Mouse (Mus musculus): ENCODE measurements at regions not wholly inside any gene's neighbourhood (a gene's known extent, or its start where the extent isn't known, plus 50 kb on each side); places are given as distances from the start of the nearest gene placed in this dataset.

DNA sequence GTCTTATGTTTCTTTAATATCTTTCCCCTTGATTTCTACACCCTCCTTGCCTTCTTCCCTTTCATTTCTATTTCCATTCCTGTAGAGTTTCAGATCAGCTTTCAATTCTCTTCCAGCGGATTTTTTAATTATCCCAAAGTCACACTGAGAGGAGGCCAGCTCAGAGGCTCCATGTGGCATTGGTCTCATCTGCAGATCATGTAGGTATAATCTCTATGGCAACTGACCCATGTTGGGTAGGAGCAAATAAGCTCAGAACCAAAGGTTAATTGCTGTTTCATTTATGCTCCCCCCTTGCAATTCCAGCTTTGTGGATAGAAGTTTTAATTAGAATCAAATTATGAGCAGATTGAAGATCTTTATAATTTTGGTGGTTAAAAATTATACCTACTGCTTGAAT is 149.3 kb upstream of the Api5 start:
- TF ChIP-seq CTCF (IDR thresholded peaks at IDR 0.05; ENCODE audit: borderline replicate concordance, extremely low read depth, insufficient read depth, insufficient read length), result no peak
- TF ChIP-seq POLR2A (IDR thresholded peaks at IDR 0.05; ENCODE audit: borderline replicate concordance, extremely low read depth, insufficient read depth, insufficient read length, poor library complexity, severe bottlenecking), result no peak
